Mouse (Mus musculus) left cerebral cortex, adult 8-10 months (tissue): ENCODE data around the gene 4930595M18Rik. TPM values are rescaled to one million over a fixed set of nuclear protein-coding genes. Genes with fewer than 3 reads are reported as not detected.

Experiments
- DNase-seq, 2 experiments: peaks; one replicate each; pipeline ENCODE4 v3.0.0; 2022; ENCODE audit warnings: low spot score in 2 of 2
- total RNA-seq, 4 experiments: library from RNA; stranded (reverse); gene quantifications; 2 replicates each; pipeline ENCODE4 v1.2.4; 2022

4930595M18Rik gene
- total RNA-seq, result not detected

- no peak for DNase-seq
Measured at GRCm38 (mm10) chrX:81458021-81458420, at the start of gene 4930595M18Rik. Gene 4930595M18Rik, minus strand, starts transcription at chrX:81458121.

GRCm38 (mm10) chrX:81472500-81472899, 14.6 kb upstream of the 4930595M18Rik start:
- no peak for DNase-seq
